Mouse (Mus musculus) neural tube, embryonic 12.5 days (tissue): ENCODE measurements around the gene Maff. TPM values are rescaled to one million over a fixed set of nuclear protein-coding genes. Genes with fewer than 3 reads are reported as not detected.

Source experiments
- ATAC-seq: fragments of 200-750 bp; cut with Nextera tagmentation; 2 replicates; pipeline ENCODE4 v1.8.0; 2017; ENCODE audit warnings: low read depth, mild to moderate bottlenecking, moderate TSS enrichment, moderate library complexity; ENCODE audit not compliant: low FRiP score
- H3K27ac ChIP-seq: fragments of 300-500 bp; sonication (generic); 2 replicates; pipeline ENCODE4 v1.5.1; 2016
- H3K27me3 ChIP-seq: fragments of 300-500 bp; sonication (generic); replicated peaks from 2 replicates; pipeline ENCODE4 v1.6.1; 2016; ENCODE audit warnings: mild to moderate bottlenecking
- H3K36me3 ChIP-seq: fragments of 300-500 bp; sonication (generic); 2 replicates; pipeline ENCODE4 v1.6.1; 2016; ENCODE audit warnings: mild to moderate bottlenecking
- H3K4me1 ChIP-seq: fragments of 300-500 bp; sonication (generic); 2 replicates; pipeline ENCODE4 v1.6.1; 2016
- H3K4me2 ChIP-seq: fragments of 300-500 bp; sonication (generic); replicated peaks from 2 replicates; pipeline ENCODE4 v1.6.1; 2016; ENCODE audit warnings: mild to moderate bottlenecking
- H3K4me3 ChIP-seq: fragments of 300-500 bp; sonication (generic); 2 replicates; pipeline ENCODE4 v1.5.1; 2016
- H3K9ac ChIP-seq: fragments of 300-500 bp; sonication (generic); 2 replicates; pipeline ENCODE4 v1.6.1; 2016; ENCODE audit warnings: mild to moderate bottlenecking
- H3K9me3 ChIP-seq: fragments of 300-500 bp; sonication (generic); 2 replicates; pipeline ENCODE4 v1.6.1; 2016; ENCODE audit warnings: mild to moderate bottlenecking
- WGBS: fragments of 180-500 bp; shearing (Covaris S2); methylation state at CpG from one replicate; pipeline ENCODE4 v1.1.7; 2016; 5-methylcytosine and 5-hydroxymethylcytosine counted together
- polyA plus RNA-seq: library from polyadenylated mRNA; unstranded; fragments of >200 nt; fragmentation: Nextera tagmentation; extraction: Ambion mirVana; gene quantifications from 2 replicates; pipeline ENCODE4 v1.2.1, GENCODE M21; 2016

Gene Maff
- polyA plus RNA-seq: 0.92 and 1.4 TPM in 2 replicates

DNA sequence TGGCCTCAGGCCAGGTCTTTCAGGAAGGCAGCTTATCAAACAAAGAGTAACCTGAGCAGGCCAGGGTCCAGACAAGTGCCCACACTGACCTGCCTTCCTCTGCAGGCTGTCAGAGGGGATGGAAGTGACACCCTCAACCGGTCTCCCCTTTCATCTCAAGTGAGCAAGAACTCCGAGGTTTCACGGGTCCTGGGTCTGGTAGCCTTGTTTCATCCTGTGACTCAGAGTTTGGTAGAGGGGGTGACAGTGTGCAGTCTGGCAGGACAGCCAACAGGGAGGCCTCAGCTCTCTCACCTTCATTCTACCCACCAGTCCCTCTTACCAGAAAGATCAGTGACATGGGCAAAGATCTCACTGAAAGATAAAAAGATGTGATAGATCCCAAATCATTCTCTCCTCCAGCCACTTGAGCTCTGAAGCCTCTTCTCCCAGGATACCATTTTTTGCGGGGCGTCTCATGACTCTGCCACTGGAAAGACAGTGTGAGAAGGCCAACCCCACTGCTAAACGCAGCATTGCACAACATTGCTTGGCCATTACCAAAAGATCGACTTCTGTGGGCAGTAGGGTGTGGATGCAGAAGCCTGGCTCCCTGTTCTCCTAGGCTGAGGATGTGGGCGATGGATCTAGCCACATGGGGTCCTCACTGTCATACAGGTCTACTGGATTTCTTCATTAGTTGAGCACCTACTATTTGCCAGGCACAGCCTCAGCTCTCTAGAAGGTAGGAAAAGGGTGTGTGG, at the start of gene Maff:
Gene Maff (plus strand): TSS at position 571 of the 743 bp plus-strand sequence.
- H3K9me3 ChIP-seq: no peaks in the 10 kb centered on the region
- H3K36me3 ChIP-seq: no peaks in the 10 kb centered on the region
- peak within 1 kb of the TSS; percentile 97 for H3K4me2 ChIP-seq
- peaks cover 17% of the 10 kb centered on the region for H3K4me1 ChIP-seq
- peak within 1 kb of the TSS; percentile 73 for H3K9ac ChIP-seq
- H3K4me3 ChIP-seq: peak within 1 kb of the TSS; percentile 66
- peak within 1 kb of the TSS; percentile 62 for H3K27ac ChIP-seq
- no peak for ATAC-seq
- WGBS: 56% methylated on average over 8 of the region's 8 CpGs
- H3K27me3 ChIP-seq: peaks cover 23% of the 10 kb centered on the region; the same call in 1 of the 2 replicates

DNA sequence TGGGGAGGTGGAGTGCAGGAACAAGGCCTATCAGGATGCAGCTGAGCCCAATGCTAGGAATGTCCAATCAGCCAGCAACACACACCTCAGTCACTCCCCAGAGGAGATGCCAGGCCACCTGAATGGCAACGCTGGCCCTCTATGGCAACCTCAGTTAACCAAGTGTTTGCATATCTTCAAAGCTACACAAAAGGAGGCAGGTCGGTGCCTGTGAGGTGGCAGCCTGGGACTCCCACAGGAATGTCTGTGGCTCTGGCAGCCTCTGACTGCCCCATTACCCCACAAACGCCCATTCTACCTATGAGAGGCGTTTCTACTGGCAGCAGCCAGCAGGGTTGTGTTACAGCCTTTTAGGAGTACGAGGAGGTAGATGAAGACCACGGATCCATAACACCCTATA, 47.9 kb upstream of the Maff start:
- Histone ChIP-seq H3K9ac (no peak overlapping the region), H3K36me3 (peaks cover 6% of the 10 kb centered on the region), H3K27me3 (no peaks in the 10 kb centered on the region), H3K4me2 (no peak overlapping the region), H3K9me3 (no peaks in the 10 kb centered on the region), H3K4me1 (no peaks in the 10 kb centered on the region), H3K4me3 (no peak overlapping the region), H3K27ac (no peak overlapping the region)
- WGBS: 83% methylated on average over 6 of the region's 6 CpGs
- ATAC-seq: no peak

DNA sequence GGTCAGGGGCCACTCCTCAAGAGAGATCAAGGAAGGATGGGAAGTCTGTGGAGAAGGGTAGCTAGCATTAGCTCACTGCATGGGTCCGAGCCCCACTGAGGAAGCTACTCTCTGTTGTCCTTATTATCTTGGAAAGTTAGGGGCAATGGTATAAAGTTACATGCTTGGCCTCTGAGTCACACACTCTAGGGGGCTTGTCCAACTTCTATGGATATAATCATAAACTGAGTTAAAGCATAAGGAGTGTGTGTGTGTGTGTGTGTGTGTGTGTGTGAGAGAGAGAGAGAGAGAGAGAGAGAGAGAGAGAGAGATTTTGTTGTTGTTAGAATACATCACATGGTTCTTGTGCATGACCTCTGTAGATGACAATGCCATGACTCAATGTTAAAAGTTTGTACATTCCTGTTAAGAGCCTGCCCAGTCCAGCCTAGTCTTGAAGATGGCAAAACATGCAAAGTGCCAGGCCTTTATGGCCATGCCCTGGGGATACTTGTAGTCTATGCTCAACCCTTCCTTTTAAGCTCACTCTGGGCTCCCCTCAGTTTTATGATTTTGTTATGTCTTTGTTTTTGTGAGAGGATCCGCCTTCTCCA, 46.8 kb upstream of the Maff start:
- no peaks in the 10 kb centered on the region for H3K9me3 ChIP-seq
- H3K27ac ChIP-seq: no peak overlapping the region
- no peak overlapping the region for H3K4me2 ChIP-seq
- H3K9ac ChIP-seq: no peak overlapping the region
- H3K27me3 ChIP-seq: no peaks in the 10 kb centered on the region
- H3K4me3 ChIP-seq: no peak overlapping the region
- H3K4me1 ChIP-seq: no peaks in the 10 kb centered on the region
- peaks cover 15% of the 10 kb centered on the region for H3K36me3 ChIP-seq
- ATAC-seq: no peak
- 79% methylated on average over 2 of the region's 2 CpGs for WGBS

DNA sequence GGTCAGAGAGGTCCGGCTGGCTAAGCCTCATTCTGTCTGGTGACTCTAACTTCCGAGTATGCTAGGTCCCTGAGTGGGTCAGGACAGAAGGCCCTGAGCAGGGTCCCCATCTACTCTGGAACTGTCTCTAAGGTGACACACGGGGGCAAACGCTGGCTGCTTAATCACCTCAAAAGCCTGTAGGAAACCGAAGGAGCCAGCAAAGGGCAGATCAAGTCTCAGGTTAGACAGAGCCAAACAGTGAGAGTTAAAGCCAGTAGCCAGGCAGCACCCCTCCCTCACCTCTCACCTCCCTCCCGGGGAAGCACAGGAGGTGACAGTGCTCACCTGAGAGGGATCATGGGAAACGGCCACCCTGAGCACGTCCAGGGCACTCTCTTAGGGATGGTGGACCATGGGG, 42.7 kb upstream of the Maff start:
- Histone ChIP-seq H3K4me1 (no peaks in the 10 kb centered on the region), H3K27ac (no peak overlapping the region), H3K4me3 (no peak overlapping the region), H3K9me3 (no peaks in the 10 kb centered on the region), H3K36me3 (peaks cover 30% of the 10 kb centered on the region), H3K9ac (no peak overlapping the region), H3K27me3 (no peaks in the 10 kb centered on the region), H3K4me2 (no peak overlapping the region)
- WGBS: 86% methylated on average over 8 of the region's 8 CpGs
- ATAC-seq: no peak

- peaks cover 31% of the 10 kb centered on the region for H3K36me3 ChIP-seq
- H3K9ac ChIP-seq: no peak overlapping the region
- no peak overlapping the region for H3K4me3 ChIP-seq
- no peak for ATAC-seq
- no peak overlapping the region for H3K27ac ChIP-seq
- no peaks in the 10 kb centered on the region for H3K9me3 ChIP-seq
- H3K27me3 ChIP-seq: no peaks in the 10 kb centered on the region
- no peak overlapping the region for H3K4me2 ChIP-seq
- 69% methylated on average over 4 of the region's 5 CpGs for WGBS
- H3K4me1 ChIP-seq: no peaks in the 10 kb centered on the region
Observed at GRCm38 (mm10) chr15:79304832-79305231, 41.6 kb upstream of the Maff start.

DNA sequence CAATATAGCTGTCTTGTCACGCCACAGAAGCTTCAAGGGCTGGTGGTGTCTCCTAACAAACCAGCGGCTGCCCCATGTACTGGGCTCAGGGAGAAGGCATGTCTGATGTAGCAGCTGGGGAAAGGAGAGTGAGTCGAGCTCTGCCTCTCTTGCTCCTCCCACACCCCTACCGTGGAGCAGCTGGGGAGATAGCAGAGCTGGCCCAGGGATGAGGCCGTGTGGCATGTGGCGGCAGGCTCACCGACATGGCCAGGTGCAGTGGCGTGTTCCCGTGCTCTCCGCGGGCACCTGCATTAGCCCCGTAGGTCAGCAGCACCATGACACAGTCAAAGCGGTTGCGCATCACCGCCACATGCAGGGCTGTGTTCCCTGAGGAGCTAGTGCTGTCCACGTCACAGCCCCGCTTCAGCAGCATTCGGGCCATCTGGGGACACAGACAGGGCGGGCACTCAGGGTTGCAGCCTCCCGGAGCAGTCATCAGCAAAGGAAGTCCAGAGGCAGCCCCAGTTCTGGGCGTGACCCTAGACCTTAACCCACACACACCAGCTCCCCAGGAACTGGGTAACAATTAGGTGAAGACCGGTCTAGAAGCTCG, 40.3 kb upstream of the Maff start:
- Histone ChIP-seq H3K4me1 (no peaks in the 10 kb centered on the region), H3K27ac (no peak overlapping the region), H3K4me3 (no peak overlapping the region), H3K36me3 (peaks cover 30% of the 10 kb centered on the region), H3K9me3 (no peaks in the 10 kb centered on the region), H3K4me2 (no peak overlapping the region), H3K9ac (no peak overlapping the region), H3K27me3 (no peaks in the 10 kb centered on the region)
- no peak for ATAC-seq
- WGBS: 75% methylated on average over 23 of the region's 23 CpGs

DNA sequence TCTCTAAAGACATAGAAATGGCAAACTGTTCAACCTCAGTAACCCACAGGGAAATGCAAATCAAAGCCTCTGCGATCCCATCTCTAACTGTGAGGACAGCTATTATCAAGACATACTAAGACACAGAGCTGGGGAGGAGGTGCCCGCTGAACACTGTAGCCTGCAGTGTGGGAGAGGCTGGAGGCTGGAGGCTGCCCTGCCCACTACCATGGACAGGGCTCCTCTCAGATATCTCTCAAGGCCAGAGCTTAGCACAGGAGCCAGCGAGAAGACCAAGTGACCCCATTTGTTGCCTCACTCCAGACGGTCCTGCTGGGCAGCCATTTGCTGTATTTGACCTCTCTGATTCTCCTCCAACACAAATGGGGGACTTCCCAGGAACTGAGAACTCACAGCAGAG, 38.6 kb upstream of the Maff start:
- peaks cover 38% of the 10 kb centered on the region for H3K36me3 ChIP-seq
- no peak overlapping the region for H3K4me2 ChIP-seq
- H3K27me3 ChIP-seq: no peaks in the 10 kb centered on the region
- no peaks in the 10 kb centered on the region for H3K9me3 ChIP-seq
- WGBS: 66% methylated on average over 4 of the region's 4 CpGs
- ATAC-seq: no peak
- H3K4me1 ChIP-seq: no peaks in the 10 kb centered on the region
- H3K27ac ChIP-seq: no peak overlapping the region
- no peak overlapping the region for H3K9ac ChIP-seq
- H3K4me3 ChIP-seq: no peak overlapping the region

DNA sequence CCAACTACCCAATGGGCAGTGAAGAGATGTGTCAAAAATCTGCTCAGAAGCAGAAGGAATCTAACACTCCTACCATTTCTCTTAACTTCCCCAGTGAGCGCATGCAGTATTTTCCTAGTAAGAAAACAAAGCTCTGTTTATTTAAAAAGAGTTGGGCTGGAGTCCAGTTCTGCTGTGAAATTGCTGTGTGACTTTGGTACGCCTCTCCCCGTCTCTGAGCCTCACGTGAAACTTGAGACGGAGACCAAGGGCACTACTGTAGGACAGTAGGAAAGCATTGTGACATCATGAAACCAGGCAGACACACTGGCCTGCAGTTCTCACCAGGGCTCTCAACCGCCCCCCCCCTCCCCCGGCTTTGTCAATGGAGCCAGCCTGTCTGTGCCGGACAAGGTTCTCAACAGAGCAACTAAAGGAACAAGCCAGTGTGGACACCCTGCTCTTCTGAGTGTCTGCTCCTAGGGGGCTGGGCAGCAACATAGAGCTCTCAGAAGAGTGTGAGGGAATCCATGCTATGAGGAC, 32.5 kb upstream of the Maff start:
- H3K9ac ChIP-seq: no peak overlapping the region
- H3K4me1 ChIP-seq: no peaks in the 10 kb centered on the region
- ATAC-seq: no peak
- no peak overlapping the region for H3K27ac ChIP-seq
- no peaks in the 10 kb centered on the region for H3K27me3 ChIP-seq
- no peaks in the 10 kb centered on the region for H3K9me3 ChIP-seq
- 76% methylated on average over 8 of the region's 8 CpGs for WGBS
- no peak overlapping the region for H3K4me3 ChIP-seq
- H3K4me2 ChIP-seq: no peak overlapping the region
- H3K36me3 ChIP-seq: peaks cover 18% of the 10 kb centered on the region; the same call in 1 of the 2 replicates

- 90% methylated on average over 5 of the region's 5 CpGs for WGBS
- H3K27ac ChIP-seq: no peak overlapping the region
Observed at GRCm38 (mm10) chr15:79321733-79322190, 24.7 kb upstream of the Maff start.

GRCm38 (mm10) chr15:79322281-79322990, 24.0 kb upstream of the Maff start:
- Histone ChIP-seq H3K4me2 (no peak overlapping the region), H3K27me3 (no peaks in the 10 kb centered on the region), H3K4me1 (peaks cover 19% of the 10 kb centered on the region), H3K27ac (no peak overlapping the region), H3K36me3 (peaks cover 4% of the 10 kb centered on the region; the same call in 1 of the 2 replicates), H3K4me3 (no peak overlapping the region), H3K9ac (no peak overlapping the region), H3K9me3 (no peaks in the 10 kb centered on the region)
- WGBS: 80% methylated on average over 11 of the region's 11 CpGs
- ATAC-seq: no peak

More at GRCm38 (mm10) chr15:79321733-79322190, 24.7 kb upstream of the Maff start:
- H3K27me3 ChIP-seq: no peaks in the 10 kb centered on the region
- H3K36me3 ChIP-seq: peaks cover 5% of the 10 kb centered on the region; the same call in 1 of the 2 replicates
- H3K9ac ChIP-seq: no peak overlapping the region
- no peak overlapping the region for H3K4me3 ChIP-seq
- peaks cover 14% of the 10 kb centered on the region for H3K4me1 ChIP-seq
- no peak for ATAC-seq
- no peak overlapping the region for H3K4me2 ChIP-seq
- H3K9me3 ChIP-seq: no peaks in the 10 kb centered on the region

- Histone ChIP-seq H3K9ac (no peak overlapping the region), H3K4me3 (no peak overlapping the region), H3K36me3 (no peaks in the 10 kb centered on the region), H3K4me2 (no peak overlapping the region), H3K27ac (no peak overlapping the region), H3K4me1 (peaks cover 19% of the 10 kb centered on the region), H3K27me3 (no peaks in the 10 kb centered on the region), H3K9me3 (no peaks in the 10 kb centered on the region)
- no peak for ATAC-seq
- 85% methylated on average over 6 of the region's 6 CpGs for WGBS
Observed at GRCm38 (mm10) chr15:79322991-79323790, 23.2 kb upstream of the Maff start.
